Comparison of ENCODE assay signal across 8 mouse cellular contexts in the genomic region with DNA sequence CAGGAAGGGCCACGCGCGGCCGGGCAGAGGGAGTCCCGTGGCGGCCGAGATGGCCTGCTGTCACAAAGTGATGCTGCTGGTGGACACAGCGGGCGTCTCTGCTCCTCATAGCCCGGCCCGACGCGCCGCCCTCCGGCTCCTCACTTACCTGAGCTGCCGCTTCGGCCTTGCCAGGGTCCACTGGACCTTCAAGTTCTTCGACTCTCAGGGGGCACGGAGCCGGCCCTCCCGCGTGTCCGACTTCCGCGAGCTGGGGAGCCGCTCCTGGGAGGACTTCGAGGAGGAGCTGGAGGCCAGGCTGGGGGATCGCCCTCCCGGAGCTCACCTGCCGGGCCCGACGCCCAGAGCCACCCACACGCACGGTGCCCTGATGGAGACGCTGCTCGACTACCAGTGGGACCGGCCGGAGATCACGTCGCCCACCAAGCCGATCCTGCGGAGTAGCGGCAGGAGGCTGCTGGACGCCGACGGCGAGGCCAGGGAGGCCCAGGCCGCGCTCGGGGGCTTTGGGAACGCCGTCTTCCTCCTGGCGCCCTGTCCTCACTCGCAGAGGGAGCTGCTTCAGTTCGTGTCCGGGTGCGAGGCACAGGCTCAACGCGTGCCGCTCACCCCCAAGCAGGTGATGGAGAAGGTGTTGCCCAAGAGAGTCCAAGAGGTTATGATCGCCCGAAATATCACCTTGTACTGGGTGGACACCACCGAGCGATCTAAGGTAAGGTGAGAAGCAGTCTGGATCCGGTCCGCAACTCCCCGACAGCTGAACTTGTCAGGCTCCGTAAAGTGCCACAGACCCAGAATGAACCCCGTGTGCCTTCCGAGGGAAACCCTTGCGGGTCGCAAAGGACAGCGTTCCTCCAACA. TPM values are rescaled to one million over a fixed set of nuclear protein-coding genes. Genes with fewer than 3 reads are reported as not detected.
DNase-seq lines count a peak whose midpoint lies in the region; ATAC-seq lines count a peak whose summit lies in the region.

No protein-coding gene starts in this region.

- peak; percentile 20 for DNase-seq in embryo, embryonic 10 days (ENCODE audit: low spot score)
- DNase-seq in embryo, embryonic 9.5 days (ENCODE audit: extremely low spot score) = no peak
- peak; percentile 16 for DNase-seq in thymus, postnatal 0 days (ENCODE audit: low spot score)
- DNase-seq in thymus, postnatal 14 days = no peak
- peak; percentile 13 for DNase-seq in midbrain, embryonic 14.5 days
- no peak for DNase-seq in urinary bladder, adult 18-20 months (ENCODE audit: low spot score in 2 of 2)
- DNase-seq in right cerebral cortex, postnatal 14 days = no peak

- H3K27ac ChIP-seq in hindbrain, embryonic 15.5 days (replicated peaks) = no peak overlapping the region
- H3K27ac ChIP-seq in midbrain, embryonic 14.5 days (replicated peaks; ENCODE audit: low read depth, low read length) = no peak overlapping the region

- WGBS in hindbrain, embryonic 15.5 days = under 1% methylated on average over 72 of the region's 73 CpGs
- under 1% methylated on average over 73 of the region's 73 CpGs for WGBS in midbrain, embryonic 14.5 days

- no peaks in the 10 kb centered on the region for H3K36me3 ChIP-seq in hindbrain, embryonic 15.5 days
- H3K36me3 ChIP-seq in midbrain, embryonic 14.5 days (ENCODE audit: control insufficient read depth, insufficient read depth, low read length) = no peaks in the 10 kb centered on the region

- no peaks in the 10 kb centered on the region for H3K27me3 ChIP-seq in hindbrain, embryonic 15.5 days
- no peaks in the 10 kb centered on the region for H3K27me3 ChIP-seq in midbrain, embryonic 14.5 days (ENCODE audit: control insufficient read depth, insufficient read depth, low read length)

- peaks cover 16% of the 10 kb centered on the region for H3K4me1 ChIP-seq in hindbrain, embryonic 15.5 days (replicated peaks)
- peaks cover 11% of the 10 kb centered on the region; the same call in 1 of the 2 replicates for H3K4me1 ChIP-seq in midbrain, embryonic 14.5 days (ENCODE audit: control insufficient read depth, insufficient read depth, low read length)

- ATAC-seq in hindbrain, embryonic 15.5 days (ENCODE audit: low FRiP score, low read depth) = no peak; the same call in 1 of the 2 replicates
- peak; percentile 43 for ATAC-seq in midbrain, embryonic 14.5 days (ENCODE audit: low FRiP score, low TSS enrichment)

- no peaks in the 10 kb centered on the region for H3K9me3 ChIP-seq in hindbrain, embryonic 15.5 days
- H3K9me3 ChIP-seq in midbrain, embryonic 14.5 days (ENCODE audit: control insufficient read depth, low read length) = no peaks in the 10 kb centered on the region

- peak overlapping the region; percentile 100 for H3K4me2 ChIP-seq in hindbrain, embryonic 15.5 days
- peak overlapping the region; percentile 100 for H3K4me2 ChIP-seq in midbrain, embryonic 14.5 days (ENCODE audit: low read length)

- peak overlapping the region; percentile 83 for H3K4me3 ChIP-seq in hindbrain, embryonic 15.5 days
- H3K4me3 ChIP-seq in midbrain, embryonic 14.5 days (replicated peaks; ENCODE audit: low read depth, low read length) = peak overlapping the region; percentile 79

- peak overlapping the region; percentile 55 for H3K9ac ChIP-seq in hindbrain, embryonic 15.5 days
- peak overlapping the region; percentile 62 for H3K9ac ChIP-seq in midbrain, embryonic 14.5 days (replicated peaks; ENCODE audit: low read length)

RNA-seq across cellular contexts. Expression of gene Ticrr, which starts 0.5 kb away (rescaled TPM):
- 6.0 and 7.2 TPM in 2 replicates for polyA plus RNA-seq in thymus, postnatal 0 days (2015; fragmentation: Nextera tagmentation; extraction: Ambion mirVana)
- 2.5 and 3.1 TPM in 2 replicates for polyA plus RNA-seq in hindbrain, embryonic 15.5 days (2015; fragmentation: Nextera tagmentation; extraction: Ambion mirVana)
- 1.3 and 2.5 TPM in 2 replicates for polyA plus RNA-seq in midbrain, embryonic 14.5 days (2014; fragmentation: Nextera tagmentation; extraction: Ambion mirVana)

RNA-seq across cellular contexts. Expression of gene Rhcg, which starts 43.1 kb away (rescaled TPM):
- polyA plus RNA-seq in thymus, postnatal 0 days (2015; fragmentation: Nextera tagmentation; extraction: Ambion mirVana) = 0.57 and 0.82 TPM in 2 replicates
- polyA plus RNA-seq in hindbrain, embryonic 15.5 days (2015; fragmentation: Nextera tagmentation; extraction: Ambion mirVana) = 4.0 and 5.1 TPM in 2 replicates
- 2.6 and 3.1 TPM in 2 replicates for polyA plus RNA-seq in midbrain, embryonic 14.5 days (2014; fragmentation: Nextera tagmentation; extraction: Ambion mirVana)

RNA-seq across cellular contexts. Expression of gene Kif7, which starts 55.0 kb away (rescaled TPM):
- 2.2 and 2.5 TPM in 2 replicates for polyA plus RNA-seq in thymus, postnatal 0 days (2015; fragmentation: Nextera tagmentation; extraction: Ambion mirVana)
- polyA plus RNA-seq in hindbrain, embryonic 15.5 days (2015; fragmentation: Nextera tagmentation; extraction: Ambion mirVana) = 2.1 TPM in 2 replicates
- 1.8 and 2.4 TPM in 2 replicates for polyA plus RNA-seq in midbrain, embryonic 14.5 days (2014; fragmentation: Nextera tagmentation; extraction: Ambion mirVana)

Comparison
In these comparisons a context has a peak if more than half of its experiments do, and no peak if none do; other contexts are left out.
1. DNase-seq: peak in embryo, embryonic 10 days (single experiment), thymus, postnatal 0 days (single experiment) and midbrain, embryonic 14.5 days (single experiment); none in embryo, embryonic 9.5 days (single experiment), thymus, postnatal 14 days (single experiment), urinary bladder, adult 18-20 months (0 of 2) and right cerebral cortex, postnatal 14 days (single experiment).